Mouse (Mus musculus): ENCODE results near the gene Lck.

- TF ChIP-seq POLR2A (IDR thresholded peaks at IDR 0.05; ENCODE audit: borderline replicate concordance, control insufficient read depth, low read depth, low read length) (no peak), CTCF (IDR thresholded peaks at IDR 0.05; ENCODE audit: control insufficient read depth, insufficient read depth, low read length) (peak; percentile 77)
Measured at GRCm38 (mm10) chr4:129555421-129555861, 18.0 kb downstream of the Lck start.
